In the genomic region with DNA sequence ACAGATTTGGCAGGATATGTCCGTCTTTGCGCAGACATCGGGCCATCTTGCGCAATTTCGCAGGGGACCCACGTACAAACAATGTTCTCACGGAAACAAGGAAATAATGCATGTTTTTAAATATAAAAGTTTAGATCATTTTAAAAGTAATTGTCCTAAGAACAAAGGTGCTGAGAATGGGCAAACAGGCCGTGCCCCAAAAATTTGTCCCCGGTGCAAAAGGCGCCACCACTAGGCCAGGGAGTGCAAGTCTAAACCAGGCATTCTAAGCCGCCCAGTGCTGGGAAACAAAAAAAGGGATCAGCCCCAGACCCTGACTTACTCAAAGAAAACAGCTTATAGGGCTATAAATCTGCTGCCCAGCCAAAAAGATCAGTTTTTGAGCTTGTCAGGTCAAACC, we compare ENCODE assay signal across 13 mouse cellular contexts. TPM values are rescaled to one million over a fixed set of nuclear protein-coding genes. Genes with fewer than 3 reads are reported as not detected.
A peak's percentile ranks its signal among the peaks of the same experiment; 100 is the strongest.
DNase-seq lines count a peak whose midpoint lies in the region; ATAC-seq lines count a peak whose summit lies in the region.
"Had no signal": no experiment of that assay in that cellular context is flagged by ENCODE, and none has a peak within 500 bp of the region (broad histone marks: within the 10 kb centered on the region; RNA-seq: fewer than 3 reads in every experiment).

No protein-coding gene starts in this region.

- no peak overlapping the region for H3K9ac ChIP-seq in intestine, embryonic 14.5 days (ENCODE audit: low read length)
- no peak overlapping the region for H3K9ac ChIP-seq in intestine, embryonic 15.5 days
- H3K9ac ChIP-seq in lung, embryonic 15.5 days, result no peak overlapping the region
- H3K9ac ChIP-seq in liver, embryonic 13.5 days, result no peak overlapping the region
- H3K9ac ChIP-seq: limb, embryonic 13.5 days had no signal

- no peaks in the 10 kb centered on the region for H3K36me3 ChIP-seq in intestine, embryonic 14.5 days (ENCODE audit: control insufficient read depth, insufficient read depth, low read length)
- no peaks in the 10 kb centered on the region for H3K36me3 ChIP-seq in intestine, embryonic 15.5 days
- no peaks in the 10 kb centered on the region for H3K36me3 ChIP-seq in lung, embryonic 15.5 days
- H3K36me3 ChIP-seq in liver, embryonic 13.5 days, result no peaks in the 10 kb centered on the region
- H3K36me3 ChIP-seq: limb, embryonic 13.5 days had no signal

- H3K4me3 ChIP-seq in intestine, embryonic 14.5 days (ENCODE audit: low read depth, low read length), result no peak overlapping the region
- no peak overlapping the region for H3K4me3 ChIP-seq in intestine, embryonic 15.5 days (replicated peaks)
- no peak overlapping the region for H3K4me3 ChIP-seq in lung, embryonic 15.5 days
- peak overlapping the region; percentile 25; the same call in 1 of the 2 replicates for H3K4me3 ChIP-seq in brown adipose tissue, adult 24 weeks (ENCODE audit: insufficient read depth, low read depth, low read length)
- 0 out of 2 replicates have a peak overlapping the region, but pooled peaks have one; percentile 16 for H3K4me3 ChIP-seq in liver, embryonic 13.5 days (replicated peaks)
- H3K4me3 ChIP-seq: limb, embryonic 13.5 days had no signal

- no peak for ATAC-seq in intestine, embryonic 14.5 days (replicated peaks; ENCODE audit: low FRiP score, low TSS enrichment, low read depth)
- no peak for ATAC-seq in intestine, embryonic 15.5 days
- no peak for ATAC-seq in lung, embryonic 15.5 days (ENCODE audit: borderline replicate concordance, extremely low read depth, low FRiP score, low TSS enrichment)
- no peak for ATAC-seq in liver, embryonic 13.5 days (ENCODE audit: low read depth)

- no peaks in the 10 kb centered on the region for H3K4me1 ChIP-seq in intestine, embryonic 14.5 days (replicated peaks; ENCODE audit: control insufficient read depth, insufficient read depth, low read length)
- H3K4me1 ChIP-seq in intestine, embryonic 15.5 days (replicated peaks), result no peaks in the 10 kb centered on the region
- no peaks in the 10 kb centered on the region for H3K4me1 ChIP-seq in lung, embryonic 15.5 days
- no peaks in the 10 kb centered on the region for H3K4me1 ChIP-seq in brown adipose tissue, adult 24 weeks (ENCODE audit: control insufficient read depth, insufficient read depth, insufficient read length, low read length)
- no peaks in the 10 kb centered on the region for H3K4me1 ChIP-seq in liver, embryonic 13.5 days (replicated peaks)
- H3K4me1 ChIP-seq: limb, embryonic 13.5 days had no signal

- no peaks in the 10 kb centered on the region for H3K9me3 ChIP-seq in intestine, embryonic 14.5 days (ENCODE audit: control insufficient read depth, low read length)
- H3K9me3 ChIP-seq in intestine, embryonic 15.5 days, result no peaks in the 10 kb centered on the region
- no peaks in the 10 kb centered on the region for H3K9me3 ChIP-seq in lung, embryonic 15.5 days
- H3K9me3 ChIP-seq in liver, embryonic 13.5 days (replicated peaks), result no peaks in the 10 kb centered on the region
- H3K9me3 ChIP-seq: limb, embryonic 13.5 days had no signal

- H3K27me3 ChIP-seq in intestine, embryonic 14.5 days (replicated peaks; ENCODE audit: control insufficient read depth, insufficient read depth, low read length), result no peaks in the 10 kb centered on the region
- no peaks in the 10 kb centered on the region for H3K27me3 ChIP-seq in intestine, embryonic 15.5 days (replicated peaks)
- no peaks in the 10 kb centered on the region; the same call in 1 of the 2 replicates for H3K27me3 ChIP-seq in lung, embryonic 15.5 days
- 0 out of 2 replicates have a peak, but pooled peaks cover 3% of the 10 kb centered on the region for H3K27me3 ChIP-seq in liver, embryonic 13.5 days
- H3K27me3 ChIP-seq: limb, embryonic 13.5 days had no signal

- 73% methylated on average over 11 of the region's 11 CpGs for WGBS in intestine, embryonic 14.5 days
- 82% methylated on average over 11 of the region's 11 CpGs for WGBS in intestine, embryonic 15.5 days
- WGBS in lung, embryonic 15.5 days, result 78% methylated on average over 11 of the region's 11 CpGs
- 63% methylated on average over 11 of the region's 11 CpGs for WGBS in liver, embryonic 13.5 days (ENCODE audit: insufficient replicate concordance)

- H3K4me2 ChIP-seq in intestine, embryonic 14.5 days (ENCODE audit: low read length), result no peak overlapping the region
- no peak overlapping the region for H3K4me2 ChIP-seq in intestine, embryonic 15.5 days (replicated peaks)
- peak overlapping the region; percentile 46 for H3K4me2 ChIP-seq in lung, embryonic 15.5 days
- H3K4me2 ChIP-seq in liver, embryonic 13.5 days, result no peak overlapping the region
- H3K4me2 ChIP-seq: limb, embryonic 13.5 days had no signal

- peak; percentile 40 for DNase-seq in intestine, embryonic 14.5 days (ENCODE audit: low spot score)
- no peak for DNase-seq in lung, postnatal 4 days
- DNase-seq in liver, embryonic 13.5 days, result no peak
- DNase-seq in frontal cortex, postnatal 36 days (ENCODE audit: low spot score in 2 of 2), result no peak
- no peak for DNase-seq in thymus, adult 18-20 months
- DNase-seq: cerebellum, adult 11-12 months; gastrocnemius, postnatal 25 days; right cerebral cortex, postnatal 4 days had no signal

- no peak overlapping the region for H3K27ac ChIP-seq in intestine, embryonic 14.5 days (ENCODE audit: low read depth)
- no peak overlapping the region for H3K27ac ChIP-seq in intestine, embryonic 15.5 days
- H3K27ac ChIP-seq in lung, embryonic 15.5 days, result no peak overlapping the region
- no peak overlapping the region for H3K27ac ChIP-seq in brown adipose tissue, adult 24 weeks (replicated peaks; ENCODE audit: low read depth, low read length)
- no peak overlapping the region for H3K27ac ChIP-seq in liver, embryonic 13.5 days
- H3K27ac ChIP-seq: limb, embryonic 13.5 days had no signal

RNA-seq across cellular contexts. Expression of a gene that starts 25.5 kb away (rescaled TPM):
- polyA plus RNA-seq in intestine, embryonic 14.5 days (2014; fragmentation: Nextera tagmentation; extraction: Ambion mirVana), result not detected in 2 replicates
- 0.14 and 0.19 TPM in 2 replicates for polyA plus RNA-seq in intestine, embryonic 15.5 days (2015; fragmentation: Nextera tagmentation; extraction: Ambion mirVana)
- polyA plus RNA-seq in lung, embryonic 15.5 days (2015; fragmentation: Nextera tagmentation; extraction: Ambion mirVana), result not detected in 2 replicates
- polyA plus RNA-seq in brown adipose tissue, adult 24 weeks (2012; ENCODE audit: insufficient read depth, insufficient read length, missing spikeins), result not detected in 2 replicates
- not detected in 2 replicates for polyA plus RNA-seq in liver, embryonic 13.5 days (2015; fragmentation: Nextera tagmentation; extraction: Ambion mirVana)
- polyA plus RNA-seq: heart, embryonic 14.5 days; limb, embryonic 13.5 days had no signal

Comparison
In these comparisons a context has a peak if more than half of its experiments do, and no peak if none do; other contexts are left out.
1. H3K4me3 ChIP-seq: peak in brown adipose tissue, adult 24 weeks (single experiment) and liver, embryonic 13.5 days (single experiment); none in intestine, embryonic 14.5 days (single experiment), intestine, embryonic 15.5 days (single experiment) and lung, embryonic 15.5 days (single experiment).